Mouse (Mus musculus): ENCODE results near the gene Atp1a1.

Gene Atp1a1

DNA sequence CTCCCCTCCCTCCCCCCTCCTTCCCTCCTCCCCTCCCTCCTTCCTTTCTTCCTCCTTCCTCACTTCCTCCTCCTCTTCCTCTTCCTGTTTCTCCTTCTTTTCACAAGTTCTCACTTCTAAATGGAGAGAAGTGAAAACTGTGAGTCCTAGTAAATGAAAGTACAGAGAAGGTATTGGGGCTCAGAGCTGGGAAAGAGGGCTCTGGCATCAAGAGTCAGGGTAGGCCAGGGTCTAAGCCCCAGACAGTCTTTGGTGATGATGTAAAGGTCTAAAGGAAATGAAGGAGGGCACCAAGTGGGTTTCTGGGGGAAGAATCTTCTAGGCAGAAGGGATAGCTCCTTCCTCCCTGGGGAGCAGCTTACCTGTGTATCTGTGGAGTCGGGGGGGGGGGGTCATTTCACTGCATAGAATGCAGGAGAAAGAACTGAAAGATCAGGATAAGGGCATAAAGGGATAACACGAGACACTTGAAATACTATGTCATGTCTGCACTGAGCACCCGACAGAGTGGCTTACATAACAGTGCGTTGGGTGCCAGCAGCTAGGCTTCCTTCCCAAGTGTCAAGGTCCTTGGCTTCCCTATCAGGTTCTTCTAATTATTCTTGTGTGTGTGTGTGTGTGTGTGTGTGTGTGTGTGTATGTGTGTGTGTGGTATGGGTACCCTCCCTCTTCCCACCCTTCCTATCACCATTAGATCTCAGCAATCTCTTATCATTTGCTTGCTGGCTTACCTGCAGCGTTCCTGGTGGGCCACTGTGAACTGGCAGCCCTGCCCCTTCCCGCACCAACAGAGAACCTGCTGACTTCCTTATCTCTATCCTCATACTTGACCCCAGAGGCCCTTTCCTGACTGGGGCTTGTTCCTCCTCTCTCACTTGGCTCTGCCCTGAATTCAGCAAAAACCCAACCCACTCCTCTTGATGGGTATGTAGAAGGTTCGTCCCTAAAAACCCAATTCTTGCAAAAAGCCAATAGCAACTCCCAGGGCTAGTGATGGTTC lies 51.6 kb downstream of the Atp1a1 start:
- DNase-seq (ENCODE audit: low read depth, low spot score) = no peak

DNA sequence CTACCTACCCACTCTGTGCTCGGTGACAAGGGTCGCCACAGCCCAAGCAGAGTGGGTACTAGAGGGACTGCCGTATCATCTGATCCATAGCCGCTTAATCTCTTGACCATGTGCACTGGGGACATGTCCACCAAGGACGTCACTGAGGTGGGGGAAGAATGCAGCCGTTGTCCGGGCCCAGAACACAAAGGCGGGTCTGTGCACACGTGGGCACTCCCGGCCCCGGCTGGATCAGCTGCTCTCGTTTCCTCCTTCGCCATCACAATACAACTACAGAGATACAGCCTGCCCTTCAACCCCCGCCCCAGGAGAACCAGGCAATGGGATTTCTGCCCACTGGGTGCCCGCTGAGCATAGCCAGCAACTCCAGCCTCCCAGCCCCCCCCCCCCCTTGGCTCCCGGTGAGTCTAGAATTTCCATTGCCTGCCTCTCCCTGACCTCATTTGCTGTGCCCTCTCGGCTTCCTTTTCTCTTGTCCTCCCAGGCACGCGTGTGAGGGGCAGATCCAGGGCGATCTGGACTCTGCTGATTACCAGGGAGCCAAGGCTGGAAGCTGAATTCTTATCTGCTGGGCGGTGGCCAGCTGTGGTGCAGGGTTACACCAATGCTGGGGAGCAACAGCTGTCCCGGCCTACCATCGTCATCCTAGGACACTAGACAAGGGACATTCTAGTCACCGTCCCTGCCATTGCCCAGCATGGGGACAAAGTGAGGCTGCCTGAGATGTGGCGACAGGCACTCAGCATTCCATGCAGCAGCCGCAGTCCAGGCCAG lies 52.8 kb downstream of the Atp1a1 start:
- no peak for DNase-seq (ENCODE audit: low read depth, low spot score)

DNA sequence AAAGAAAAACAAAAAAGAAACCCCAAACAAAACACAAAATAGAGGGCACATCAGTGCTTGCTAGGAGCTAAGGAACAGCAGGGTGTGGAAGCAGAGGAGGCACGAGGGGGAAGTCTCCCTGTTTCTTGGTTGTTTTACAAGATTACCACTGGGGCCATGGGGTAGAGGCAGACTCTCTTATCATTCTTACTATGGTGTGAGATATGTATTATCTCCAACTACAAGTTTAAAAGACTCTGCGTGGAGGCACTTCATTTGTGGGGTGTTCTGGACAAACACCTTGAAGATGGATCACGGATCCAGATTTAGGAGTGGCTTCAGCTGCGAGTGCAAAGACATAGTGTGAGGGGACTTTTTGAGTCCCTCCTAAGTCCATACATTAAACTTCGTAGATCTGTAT lies 54.7 kb downstream of the Atp1a1 start:
- DNase-seq (ENCODE audit: low read depth, low spot score) = no peak

- DNase-seq (ENCODE audit: low read depth, low spot score) = no peak
Measured at GRCm38 (mm10) chr3:101544116-101544515, 60.4 kb downstream of the Atp1a1 start.

DNA sequence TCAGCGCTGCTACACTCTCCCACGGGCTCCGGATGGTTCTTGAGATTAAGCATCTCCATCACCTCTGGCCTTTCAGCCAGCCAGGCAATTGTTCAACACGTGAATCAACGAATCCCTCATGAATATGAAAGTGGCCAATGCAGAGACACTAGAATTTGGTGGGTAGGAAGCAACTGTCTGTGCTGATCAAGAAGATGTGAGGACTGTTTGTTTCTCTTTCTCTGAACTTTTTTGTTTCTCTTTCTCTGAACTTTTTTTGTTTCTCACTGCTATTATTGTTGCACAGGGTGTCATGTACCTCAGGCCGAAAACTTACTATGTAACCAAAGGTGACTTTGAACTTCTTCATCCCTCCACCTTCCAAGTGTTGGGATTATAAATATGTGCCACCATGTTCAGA lies 62.9 kb downstream of the Atp1a1 start:
- no peak for DNase-seq (ENCODE audit: low read depth, low spot score)

GRCm38 (mm10) chr3:101540568-101540967 lies 63.9 kb downstream of the Atp1a1 start:
- no peak for DNase-seq (ENCODE audit: low read depth, low spot score)

DNA sequence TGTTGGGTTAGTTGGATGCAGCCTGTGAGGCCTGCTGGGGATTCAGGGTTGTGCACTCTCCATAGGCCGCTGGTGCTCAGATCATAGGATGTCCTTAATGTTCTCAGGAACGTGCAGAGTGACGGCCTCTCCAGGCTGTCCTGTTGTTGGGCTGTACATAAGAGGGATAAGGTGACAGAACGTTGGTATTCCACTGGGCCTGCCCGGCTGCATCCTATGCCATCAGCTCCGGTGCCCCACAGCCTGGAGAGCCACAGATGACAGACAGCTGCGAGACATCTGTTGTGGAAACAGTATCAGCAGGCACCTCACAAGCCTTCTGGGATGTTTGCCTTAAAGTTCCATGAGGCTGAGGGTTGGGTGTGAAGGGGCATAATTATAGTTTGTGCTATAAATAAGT lies 68.2 kb downstream of the Atp1a1 start:
- DNase-seq (ENCODE audit: low read depth, low spot score) = no peak

GRCm38 (mm10) chr3:101534311-101534710 lies 70.2 kb downstream of the Atp1a1 start:
- DNase-seq (ENCODE audit: low read depth, low spot score) = no peak

- DNase-seq (ENCODE audit: low read depth, low spot score) = no peak
Measured at GRCm38 (mm10) chr3:101533373-101533772, 71.1 kb downstream of the Atp1a1 start.

GRCm38 (mm10) chr3:101530928-101531327 lies 73.6 kb downstream of the Atp1a1 start:
- no peak for DNase-seq (ENCODE audit: low read depth, low spot score)

GRCm38 (mm10) chr3:101528900-101529594 lies 75.4 kb downstream of the Atp1a1 start:
- no peak for DNase-seq (ENCODE audit: low read depth, low spot score)

DNA sequence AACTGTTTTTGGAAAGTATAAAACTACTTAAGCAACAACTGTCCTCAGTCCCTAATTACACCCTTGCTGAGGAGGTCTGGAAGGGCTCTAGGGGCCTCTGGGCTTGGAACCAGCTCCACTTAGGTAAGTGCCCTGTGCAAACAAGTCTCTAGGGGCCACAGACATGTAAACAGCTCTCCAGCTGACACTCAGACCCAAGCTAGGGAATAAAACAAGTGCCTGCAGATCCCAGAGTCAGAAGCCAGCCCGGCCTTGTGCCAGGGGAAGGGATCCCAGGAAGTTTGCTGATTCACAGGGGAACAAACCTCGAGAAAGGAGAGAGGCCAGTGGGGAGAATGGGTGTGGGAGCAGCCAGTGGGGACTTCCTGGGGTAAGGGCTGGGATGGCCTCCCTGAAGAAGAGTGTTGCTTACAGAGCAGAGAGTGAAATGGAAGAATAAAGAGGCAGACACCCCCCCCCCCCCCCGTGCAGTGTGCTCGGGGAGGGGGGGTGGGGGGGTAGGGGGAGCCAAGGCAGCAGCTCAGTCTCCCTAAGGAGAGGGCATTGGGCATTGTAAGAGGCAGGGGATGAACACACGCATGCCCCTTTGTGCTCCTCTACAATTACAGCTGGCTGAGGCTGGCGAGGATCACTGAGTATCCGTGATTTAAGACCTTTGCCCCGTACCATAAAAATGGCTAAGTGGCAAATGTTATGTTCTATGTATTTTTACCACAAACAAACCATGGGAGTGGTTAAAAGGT lies 76.2 kb downstream of the Atp1a1 start:
- no peak for DNase-seq (ENCODE audit: low read depth, low spot score)

DNA sequence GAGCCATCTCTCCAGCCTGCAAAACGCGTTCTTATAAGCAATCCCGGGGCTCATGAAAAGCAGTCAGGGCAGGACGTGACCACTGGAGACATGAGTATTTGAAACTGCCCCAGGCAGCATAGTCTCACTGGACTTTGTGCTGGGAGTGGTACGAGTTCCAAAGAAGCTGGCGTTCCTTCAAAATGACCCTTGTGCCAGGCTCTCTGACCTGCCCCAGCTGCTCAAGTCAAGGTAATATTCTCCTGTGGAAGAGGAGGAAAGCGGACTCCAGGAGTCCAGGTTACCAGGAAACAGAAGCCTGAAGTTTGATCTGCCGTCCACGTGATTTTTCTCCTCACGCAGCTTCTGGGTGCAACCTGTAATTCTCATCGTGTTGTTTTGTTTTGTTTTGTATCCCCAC lies 77.9 kb downstream of the Atp1a1 start:
- no peak for DNase-seq (ENCODE audit: low read depth, low spot score)

All from ES-CJ7 (cell line).